Mouse (Mus musculus): ENCODE data around the gene Galnt10.

Galnt10 gene

DNA sequence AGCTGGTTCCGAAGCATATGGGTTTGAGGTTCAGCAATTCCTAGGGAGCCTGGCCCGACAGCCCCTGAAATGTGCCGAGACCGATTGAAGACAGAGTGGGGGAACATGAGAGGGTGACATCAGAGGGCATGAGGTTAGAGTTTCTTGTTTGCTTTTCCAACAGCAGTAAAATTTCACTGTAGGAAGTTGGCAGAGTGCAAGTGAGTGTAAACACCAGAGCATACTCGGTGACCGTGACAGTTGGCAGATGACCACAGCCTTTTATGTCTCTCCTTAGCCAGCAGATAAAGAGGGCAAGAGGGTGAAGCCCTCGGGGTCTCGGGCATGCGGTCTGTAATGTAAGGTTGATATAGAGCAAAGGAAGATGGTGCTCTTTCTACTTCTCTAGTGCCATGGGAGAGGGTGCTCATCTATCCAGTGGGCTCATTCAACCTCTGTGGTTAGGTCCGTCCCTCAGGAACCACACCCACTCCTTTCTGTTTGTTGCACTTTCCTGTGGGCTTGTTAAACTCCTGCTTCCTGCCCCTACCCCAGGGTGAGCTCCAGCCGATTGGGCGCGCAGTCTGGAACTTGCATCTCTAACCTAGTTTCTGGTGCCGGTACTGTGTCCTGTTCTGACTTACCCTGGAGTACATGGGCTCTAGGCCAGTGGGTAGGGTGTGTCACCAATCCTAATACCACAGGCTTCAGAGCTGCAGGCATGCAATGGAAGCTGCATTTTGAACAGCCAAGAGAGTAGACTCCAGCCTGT lies 43.1 kb downstream of the Galnt10 start:
- no peak for DNase-seq (ENCODE audit: low read depth)

DNA sequence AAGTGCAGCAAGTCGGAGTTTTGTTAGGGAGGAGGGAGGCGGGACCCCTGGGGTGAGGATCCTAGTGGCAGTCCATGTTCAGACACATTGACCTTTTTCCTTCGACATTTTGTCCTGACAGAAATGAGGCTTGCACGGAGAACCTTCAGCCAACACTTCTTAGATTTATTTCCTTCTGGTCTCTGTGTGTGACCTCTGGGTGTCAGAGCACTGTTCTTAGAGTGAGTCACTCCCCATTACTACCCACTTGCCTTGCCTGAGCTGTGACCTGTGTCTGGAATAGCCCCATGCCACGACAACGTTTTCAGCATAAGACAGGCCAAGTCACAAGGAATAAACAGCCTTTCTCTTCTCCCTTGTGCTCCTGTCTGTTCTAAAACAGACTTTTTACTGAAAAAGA lies 44.6 kb downstream of the Galnt10 start:
- no peak for DNase-seq (ENCODE audit: low read depth)

DNA sequence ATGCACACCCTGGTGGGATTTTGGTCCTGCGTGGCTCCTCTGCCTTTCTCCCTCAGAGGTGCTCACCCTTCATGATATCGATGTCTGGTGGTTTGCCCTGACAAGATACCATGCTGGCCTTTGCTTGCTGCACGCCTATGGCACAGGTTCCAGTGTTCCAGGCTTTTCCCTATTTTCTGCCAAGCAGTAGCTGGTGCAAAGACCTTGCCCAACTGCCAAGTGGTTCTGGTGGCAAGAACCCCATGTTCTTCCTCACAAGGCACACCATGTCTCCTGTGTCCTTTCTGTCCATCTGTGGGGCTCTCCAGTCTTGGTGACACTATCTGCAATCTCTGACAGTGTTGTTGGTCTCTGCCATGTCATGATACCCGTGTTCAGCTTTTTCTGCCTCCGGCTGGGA lies 45.6 kb downstream of the Galnt10 start:
- DNase-seq (ENCODE audit: low read depth): no peak

DNA sequence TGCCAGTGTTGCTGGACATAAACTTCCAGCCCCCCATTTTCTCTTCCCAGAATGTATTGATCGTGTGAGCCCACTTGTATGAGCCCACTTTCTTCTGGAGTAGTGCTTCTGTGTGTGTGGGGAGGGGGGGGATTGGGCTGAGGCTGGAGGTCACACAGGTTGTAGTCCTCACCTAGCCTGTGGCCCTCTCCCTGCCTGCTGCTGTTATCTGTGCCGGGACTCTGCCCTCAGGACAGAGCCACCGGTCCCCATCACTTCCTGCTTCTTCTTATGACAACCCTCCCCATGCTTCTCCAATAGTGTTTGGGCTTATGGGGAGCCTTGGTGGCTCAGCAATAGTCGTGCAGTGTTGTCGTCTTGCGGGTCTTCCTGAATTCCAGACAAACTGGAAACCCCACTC lies 46.7 kb downstream of the Galnt10 start:
- no peak for DNase-seq (ENCODE audit: low read depth)

DNA sequence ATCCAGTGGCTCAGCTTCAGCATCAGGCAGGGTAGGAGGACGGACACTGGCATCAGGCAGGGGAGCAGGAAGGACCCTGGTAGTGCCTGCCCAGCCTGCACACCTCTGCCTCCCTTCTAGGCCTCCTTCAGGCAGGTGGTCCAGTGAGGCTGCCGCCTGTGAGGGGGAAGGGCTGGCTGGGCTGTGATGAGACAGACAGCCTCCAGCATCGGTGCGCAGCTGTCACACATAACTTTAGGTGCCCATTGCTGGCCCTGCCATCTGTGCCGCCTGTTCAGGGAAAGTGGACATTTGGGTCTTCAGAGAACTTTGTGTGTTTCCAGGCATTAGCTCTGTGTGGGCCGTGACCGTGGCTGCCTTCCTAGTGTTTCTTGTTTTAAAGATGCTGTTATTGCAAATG lies 47.5 kb downstream of the Galnt10 start:
- DNase-seq (ENCODE audit: low read depth): no peak

DNA sequence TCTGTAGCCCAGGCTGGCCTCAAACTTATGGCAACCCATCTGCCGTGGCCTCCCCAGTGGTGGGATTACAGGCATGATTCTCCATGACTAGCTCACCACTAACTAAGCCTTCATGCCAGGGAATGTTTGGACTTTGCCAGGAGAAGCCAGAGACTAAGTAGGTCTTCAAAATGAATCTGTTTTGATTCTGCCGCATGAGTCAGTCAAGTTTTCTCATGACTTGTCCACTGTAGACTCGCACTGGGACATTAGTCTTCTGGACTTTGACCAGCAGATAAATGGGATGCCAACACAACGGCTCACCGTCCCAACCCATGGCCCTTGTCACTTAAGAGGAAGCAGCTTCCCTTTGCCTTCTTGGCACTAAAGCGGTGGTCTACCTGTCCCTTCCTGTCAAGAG lies 49.2 kb downstream of the Galnt10 start:
- peak; percentile 83 for DNase-seq (ENCODE audit: low read depth)

DNA sequence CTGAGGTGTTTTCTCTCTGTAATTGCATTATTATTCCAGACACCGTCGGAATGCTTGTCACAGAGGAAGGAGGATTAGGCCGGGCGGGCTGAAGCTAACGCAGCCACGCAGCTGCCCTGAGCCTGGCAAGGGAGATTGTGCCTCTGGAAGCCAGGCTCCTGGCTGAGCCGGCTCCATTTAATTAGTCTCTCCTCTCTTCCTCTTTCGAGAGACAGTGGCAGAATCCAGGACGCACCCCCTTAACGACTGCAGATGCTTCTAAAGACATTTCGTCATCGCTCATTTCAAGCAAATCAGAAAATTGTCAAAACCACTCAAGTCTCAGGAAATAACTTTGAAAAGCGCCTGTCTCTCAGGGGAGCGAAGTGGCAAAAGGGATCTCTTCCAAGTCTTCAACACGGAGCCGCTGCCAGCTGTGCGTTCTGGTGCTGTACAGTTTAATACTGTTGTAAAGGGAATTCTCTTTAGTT lies 51.0 kb downstream of the Galnt10 start:
- DNase-seq (ENCODE audit: low read depth): no peak

DNA sequence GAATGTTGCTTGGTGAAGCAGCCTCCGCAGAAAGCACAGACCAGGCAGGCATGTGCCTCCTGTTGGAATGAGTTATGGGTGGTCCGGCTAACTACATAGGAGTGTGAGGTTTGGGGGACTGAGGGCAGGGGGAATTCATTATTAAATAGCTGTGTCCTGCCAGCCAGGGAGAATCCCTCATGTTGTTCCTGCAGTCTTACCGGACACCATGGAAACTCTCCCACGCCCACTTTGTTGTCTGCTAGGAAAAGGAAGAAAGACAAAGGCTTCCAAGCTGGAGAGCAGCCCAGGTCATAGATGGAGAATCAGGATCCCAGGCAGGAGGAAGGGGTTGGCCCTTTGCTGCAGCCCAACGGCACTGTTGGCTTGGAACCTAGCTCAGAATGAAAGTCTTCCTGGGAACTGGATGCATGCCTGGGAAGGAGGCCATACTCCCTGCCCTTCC lies 51.6 kb downstream of the Galnt10 start:
- DNase-seq (ENCODE audit: low read depth): peak; percentile 47

DNA sequence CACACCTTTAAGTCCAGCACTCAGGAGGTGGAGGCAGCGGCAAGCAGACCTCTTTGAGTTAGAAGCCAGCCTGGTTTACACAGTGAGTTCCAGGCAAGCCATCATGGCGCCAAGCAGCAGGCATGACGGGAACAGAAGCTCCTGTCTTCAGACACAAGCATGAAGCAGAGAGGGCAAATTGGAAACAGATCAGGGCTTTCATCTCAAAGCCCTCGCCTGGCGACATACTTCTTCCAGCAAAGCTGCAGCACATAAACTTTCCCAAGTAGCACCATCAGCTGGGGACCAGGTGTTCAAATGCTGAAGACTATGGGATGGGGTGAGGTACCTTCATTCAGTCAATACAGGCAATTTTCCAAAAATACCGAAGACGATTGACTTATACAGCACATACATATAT lies 54.9 kb downstream of the Galnt10 start:
- DNase-seq (ENCODE audit: low read depth): no peak

DNA sequence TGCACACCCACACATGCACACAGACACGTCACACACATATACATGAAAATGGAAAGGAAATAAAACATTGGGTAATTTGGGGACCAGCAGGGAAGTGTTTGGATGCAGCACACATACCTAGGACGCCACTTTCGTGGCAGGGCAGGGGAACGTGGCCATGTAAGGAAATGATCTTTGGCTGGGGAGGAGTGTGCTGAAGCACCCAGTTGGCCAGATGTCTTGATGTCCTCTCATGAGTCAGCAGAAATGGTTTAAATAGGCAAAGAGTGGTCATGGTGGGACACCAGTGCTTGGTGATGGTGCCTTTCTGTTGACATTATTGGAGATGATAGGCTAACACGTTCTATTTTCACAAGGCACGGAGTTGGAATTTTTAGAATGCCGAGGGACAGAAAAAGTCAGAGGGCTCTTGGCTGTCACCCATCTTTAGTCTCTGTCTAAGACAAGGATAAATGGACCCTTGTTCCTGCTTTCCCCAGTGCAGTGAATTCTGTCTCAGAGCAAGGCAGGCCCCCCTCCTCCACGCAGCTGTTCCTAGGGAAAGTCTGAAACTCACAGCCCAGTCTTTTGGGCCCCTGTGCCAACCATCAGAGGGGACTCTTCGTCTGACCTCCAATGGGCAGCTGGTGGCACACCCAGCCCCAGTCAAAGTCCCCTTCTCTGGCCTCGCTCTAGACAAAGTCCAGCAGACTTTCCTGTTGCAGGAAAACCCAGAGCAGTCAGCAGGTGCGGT lies 56.1 kb downstream of the Galnt10 start:
- peak; percentile 25 for DNase-seq (ENCODE audit: low read depth)

DNA sequence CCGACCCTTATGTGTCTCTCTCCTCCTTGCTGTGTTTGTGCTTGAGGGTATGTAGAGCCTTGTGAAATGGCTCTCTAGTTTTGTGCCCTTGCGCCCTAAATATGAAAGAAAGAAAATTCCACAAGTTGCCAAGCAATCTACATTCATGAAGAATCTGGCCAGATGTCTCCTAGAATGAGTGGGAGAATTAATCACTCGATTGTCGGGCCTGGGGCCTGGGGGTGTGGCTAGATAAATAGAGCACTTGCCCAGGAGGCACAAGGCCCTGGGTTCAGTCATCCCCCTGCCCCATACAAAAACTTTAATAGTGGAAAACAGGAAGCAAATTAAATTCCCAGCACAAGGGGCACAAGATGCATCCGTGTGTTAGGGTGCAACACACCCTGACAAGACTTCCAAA lies 56.7 kb downstream of the Galnt10 start:
- no peak for DNase-seq (ENCODE audit: low read depth)

DNA sequence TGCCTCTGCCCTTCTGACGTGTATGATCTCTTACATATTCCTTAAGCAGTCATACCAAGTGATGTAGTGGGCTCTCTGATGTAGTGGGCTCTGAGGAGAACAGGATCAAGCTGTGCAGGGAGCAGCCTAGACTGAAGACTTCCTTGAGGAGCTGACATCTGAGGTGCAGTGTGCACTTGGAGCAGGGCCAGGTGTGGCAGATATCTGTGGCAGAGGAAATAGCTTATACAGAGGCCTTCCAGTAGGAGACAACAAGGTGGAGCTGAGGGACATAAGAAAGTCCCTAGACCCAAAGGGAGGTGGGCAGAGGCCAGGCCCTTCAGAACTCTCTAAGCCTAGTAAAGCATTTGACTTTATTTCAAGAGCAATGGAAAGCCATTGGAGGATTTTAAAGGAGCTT lies 61.4 kb downstream of the Galnt10 start:
- no peak for DNase-seq (ENCODE audit: low read depth)

DNA sequence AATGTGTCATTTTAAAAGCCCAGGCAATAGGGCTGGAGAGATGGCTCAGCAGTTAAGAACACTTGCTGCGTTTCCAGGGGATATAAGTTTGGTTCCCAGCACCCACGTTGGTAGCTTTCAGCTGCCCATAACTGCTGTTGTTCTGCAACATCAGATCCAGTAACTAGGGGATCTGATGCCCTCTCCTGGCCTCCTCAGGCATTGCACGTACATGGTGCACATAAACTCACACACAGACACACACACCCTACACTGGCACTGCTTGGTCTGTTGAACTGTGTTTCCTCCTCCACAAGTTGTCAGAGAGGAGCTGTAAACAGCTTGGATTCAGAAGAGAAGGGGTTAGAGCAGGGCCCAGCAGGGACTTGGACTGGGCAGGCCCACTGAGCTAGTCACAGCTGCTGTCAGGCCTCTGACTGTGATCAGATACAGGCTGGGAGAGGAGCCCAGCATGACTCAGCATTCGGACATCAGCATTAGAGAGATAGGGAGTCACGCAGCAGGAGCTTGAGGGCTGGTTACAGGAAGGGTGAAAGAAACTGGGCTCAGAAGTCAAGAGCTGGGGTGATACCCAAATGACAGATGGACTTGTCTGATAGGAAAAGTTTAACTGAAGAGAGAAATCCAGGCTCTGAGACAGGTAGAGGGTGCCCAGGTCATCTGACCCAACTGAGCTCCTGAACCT lies 62.0 kb downstream of the Galnt10 start:
- no peak for DNase-seq (ENCODE audit: low read depth)

DNA sequence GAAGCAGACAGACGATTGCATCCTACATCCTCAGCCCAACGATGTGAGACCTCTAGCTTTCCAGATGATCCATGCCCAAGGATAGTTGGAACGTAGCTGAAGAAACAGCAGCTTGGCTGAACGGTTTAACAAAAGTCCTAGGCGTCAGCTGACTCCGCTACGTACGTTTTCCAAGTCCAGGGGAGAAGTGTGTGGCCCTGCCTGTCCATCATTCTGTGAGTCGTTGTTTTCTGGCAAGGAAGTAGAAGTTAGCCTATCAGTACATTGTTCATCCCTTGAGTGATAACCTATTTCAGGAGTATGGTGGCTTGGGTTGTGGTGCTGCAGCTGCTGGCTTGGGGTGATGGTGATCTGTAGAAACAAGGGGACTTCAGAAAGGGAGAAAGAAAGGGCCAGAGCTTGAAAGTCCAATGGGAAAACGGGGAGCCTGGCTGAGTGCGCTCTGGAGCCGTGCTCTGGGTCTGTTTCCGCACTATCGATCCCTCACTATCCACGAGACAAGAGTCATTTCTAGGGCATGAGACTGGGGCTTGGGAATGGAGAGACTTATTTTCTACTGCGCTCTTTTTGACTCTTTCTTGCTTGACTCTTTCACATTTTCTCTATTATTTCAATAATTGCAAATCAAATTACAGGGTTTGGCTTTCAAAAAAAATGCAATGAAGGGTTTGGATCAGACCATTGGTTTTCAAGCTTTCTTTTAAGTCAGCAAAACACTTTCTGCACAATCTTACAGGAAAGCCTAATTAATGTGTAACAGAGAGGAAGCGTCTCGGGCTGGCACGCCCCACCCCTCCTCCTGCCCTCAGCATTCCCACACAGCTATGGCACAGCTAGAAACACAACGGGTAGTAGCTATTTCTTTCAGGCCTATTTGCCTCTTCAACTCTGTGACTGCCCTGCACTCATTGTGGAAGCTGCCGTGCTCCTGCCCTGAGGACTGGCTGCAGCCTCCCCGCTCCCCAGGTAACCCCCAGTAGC lies 63.2 kb downstream of the Galnt10 start:
- DNase-seq (ENCODE audit: low read depth): no peak

DNA sequence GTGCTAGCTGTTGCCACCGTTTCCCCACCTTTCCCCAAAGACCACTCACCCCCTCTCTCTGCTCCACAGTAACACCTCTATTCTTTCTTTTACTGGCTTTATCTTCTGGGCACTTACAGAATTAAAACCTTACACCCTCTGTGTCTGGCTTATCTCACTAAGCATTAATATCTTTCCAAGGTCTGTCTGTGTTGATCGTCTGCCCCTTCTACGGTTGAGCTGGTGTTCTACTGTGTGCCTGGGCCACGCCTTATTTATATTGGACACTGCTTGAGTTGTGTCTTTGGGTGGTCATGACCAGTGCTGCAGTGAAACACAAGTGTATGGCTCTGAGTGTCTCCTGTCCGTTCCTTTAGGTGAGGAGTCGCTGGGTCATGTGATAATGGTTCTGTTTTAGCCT lies 68.7 kb downstream of the Galnt10 start:
- no peak for DNase-seq (ENCODE audit: low read depth)

DNA sequence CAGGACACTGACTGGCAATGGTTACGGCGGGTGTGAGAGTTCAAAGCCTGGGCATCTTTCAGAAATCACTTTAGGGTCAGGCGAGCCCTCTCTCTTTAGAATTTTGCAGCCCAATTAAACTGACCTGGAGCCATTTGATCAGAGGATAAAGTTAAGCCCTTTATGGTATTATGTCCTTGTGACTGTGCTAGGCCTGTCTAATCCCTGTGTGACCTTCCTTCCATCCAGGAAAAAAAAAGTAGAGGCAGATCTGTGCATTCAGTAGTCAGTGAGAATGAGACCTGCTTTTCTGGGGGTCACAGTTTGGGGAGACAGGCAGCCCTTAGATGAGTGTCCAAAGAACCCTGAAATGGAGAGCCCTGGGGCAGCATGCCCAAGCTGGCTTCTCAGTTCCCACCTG lies 71.5 kb downstream of the Galnt10 start:
- no peak for DNase-seq (ENCODE audit: low read depth)

DNA sequence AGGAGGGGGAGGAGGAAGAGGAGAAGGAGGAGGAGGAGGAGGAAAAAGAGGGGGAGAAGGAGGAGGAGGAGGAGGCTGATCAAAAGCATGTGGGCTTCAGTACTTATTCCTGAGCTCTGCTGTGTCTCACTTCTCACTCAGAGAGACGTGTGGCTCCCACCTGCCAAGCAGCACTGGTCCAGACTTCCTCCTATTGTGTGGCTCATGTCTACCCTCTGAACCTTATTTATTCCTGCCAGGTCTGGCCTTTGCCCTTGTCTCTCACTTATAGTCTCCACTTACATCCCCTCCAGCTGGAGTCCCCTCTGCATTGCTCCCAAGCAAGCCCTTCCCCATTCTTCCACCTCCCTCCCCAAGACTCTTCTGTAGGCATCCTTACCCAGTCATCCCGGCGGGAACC lies 72.2 kb downstream of the Galnt10 start:
- DNase-seq (ENCODE audit: low read depth): no peak

DNA sequence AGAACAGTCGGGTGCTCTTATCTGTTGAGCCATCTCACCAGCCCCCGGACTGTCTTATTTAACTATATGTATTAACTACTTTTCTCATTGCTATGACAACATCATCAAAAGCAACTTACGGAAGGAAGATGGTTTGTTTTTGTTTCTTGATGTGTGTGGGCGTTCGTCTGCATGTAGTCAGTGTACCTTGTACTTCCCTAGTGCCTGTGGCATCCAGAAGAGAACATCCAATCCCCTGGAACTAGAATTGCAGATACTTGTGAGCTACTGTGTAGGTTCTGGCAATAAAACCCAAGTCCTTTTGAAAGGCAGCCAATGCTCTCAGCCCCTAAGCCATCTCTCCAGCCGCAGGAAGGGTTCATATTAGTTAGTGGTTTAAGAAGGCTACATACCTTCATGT lies 72.8 kb downstream of the Galnt10 start:
- no peak for DNase-seq (ENCODE audit: low read depth)

DNA sequence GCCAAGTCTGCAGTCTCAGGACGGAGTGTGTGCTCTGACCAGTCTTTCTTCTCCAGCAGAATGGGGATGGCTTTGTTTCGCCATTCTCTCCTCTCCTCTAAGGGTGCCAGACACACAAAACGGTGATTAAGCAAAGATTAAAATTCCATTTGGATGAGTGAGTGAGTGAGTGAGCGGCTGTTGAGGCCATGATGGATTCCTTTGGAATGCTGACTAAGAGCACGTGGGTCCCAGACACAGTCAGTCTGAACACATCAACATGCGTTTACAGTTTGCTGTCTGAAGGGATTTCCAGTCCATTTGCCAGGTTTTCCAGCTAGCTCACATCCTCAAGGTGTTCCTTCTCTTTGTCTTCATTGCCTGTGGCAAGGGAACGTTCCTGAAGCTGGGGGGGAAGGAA lies 74.4 kb downstream of the Galnt10 start:
- DNase-seq (ENCODE audit: low read depth): peak; percentile 98

DNA sequence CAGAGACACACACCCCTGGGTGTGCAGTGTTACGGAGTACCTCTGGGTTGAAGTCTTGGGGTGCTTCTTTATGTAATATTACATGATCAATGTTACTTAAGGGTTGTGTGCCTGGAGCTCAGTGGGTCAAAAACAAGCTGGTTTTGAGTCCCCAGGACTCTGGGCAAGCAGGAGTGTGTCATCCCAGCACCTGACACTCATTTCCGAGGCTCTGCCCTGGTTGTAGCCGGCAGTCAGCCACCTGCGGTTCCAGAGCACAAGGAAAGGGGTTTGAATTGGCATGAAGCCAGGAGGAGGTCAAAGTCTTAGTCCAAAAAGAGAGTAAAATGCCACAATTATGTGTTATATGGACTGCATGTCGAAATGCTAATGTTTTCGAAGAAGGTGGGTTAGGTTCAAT lies 74.8 kb downstream of the Galnt10 start:
- no peak for DNase-seq (ENCODE audit: low read depth)

DNA sequence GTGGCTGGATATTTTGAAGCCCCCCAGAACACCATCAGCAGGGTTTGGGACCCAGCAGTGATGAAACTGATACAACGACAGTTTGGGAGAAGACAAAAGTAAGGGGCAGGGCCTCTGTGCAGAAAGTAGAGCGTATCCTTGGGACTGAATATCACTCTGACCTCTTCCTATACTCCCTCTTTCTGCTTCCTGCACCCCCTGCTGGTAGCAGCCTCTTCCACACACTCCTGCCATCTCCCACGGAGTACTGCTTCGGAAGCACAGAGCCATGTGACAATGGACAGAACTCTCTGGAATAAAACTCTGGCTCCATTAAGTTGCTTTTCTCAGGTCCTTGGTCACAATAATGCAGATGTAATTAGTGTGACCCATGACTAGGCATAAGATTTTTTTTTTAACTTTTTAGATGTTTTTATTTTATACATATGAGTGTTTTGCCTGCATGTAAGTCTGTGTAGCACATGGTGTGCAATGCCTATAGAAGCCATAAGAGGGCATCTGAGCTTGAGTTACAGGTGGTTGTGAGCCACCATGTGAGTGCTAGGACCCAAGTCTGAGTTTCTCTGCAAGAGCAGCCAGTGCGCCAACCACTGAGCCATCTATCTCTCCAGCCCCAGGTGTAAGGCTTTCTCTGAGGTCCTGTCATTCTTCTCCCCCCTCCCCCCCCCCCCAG lies 79.7 kb downstream of the Galnt10 start:
- DNase-seq (ENCODE audit: low read depth): no peak
